Mouse (Mus musculus) layer of hippocampus, adult 2 months (tissue): ENCODE data around the gene Chsy1. TPM values are rescaled to one million over a fixed set of nuclear protein-coding genes. Genes with fewer than 3 reads are reported as not detected.

ENCODE experiments used
- DNase-seq, 2 experiments: peaks; one replicate each; pipeline ENCODE4 v3.0.0; 2022; ENCODE audit warnings: low spot score in 2 of 2
- H3K27ac ChIP-seq: fragments of 200-600 bp; 2 replicates; pipeline ENCODE4 v1.8.1; 2022
- H3K4me3 ChIP-seq: fragments of 200-600 bp; 2 replicates; pipeline ENCODE4 v1.8.1; 2022; ENCODE audit warnings: mild to moderate bottlenecking
- CTCF ChIP-seq: fragments of 200-600 bp; conservative IDR thresholded peaks from 2 replicates; pipeline ENCODE4 v1.8.1; 2022; ENCODE audit warnings: antibody characterized with exemption, mild to moderate bottlenecking, moderate library complexity
- total RNA-seq, 2 experiments: library from RNA; stranded (reverse); gene quantifications; 2 replicates each; pipeline ENCODE4 v1.2.3; 2021

Gene Chsy1
- total RNA-seq, 2 experiments from 2014 or later = 14.2 to 14.6 TPM

- H3K27ac ChIP-seq = peak overlapping the region; percentile 32; the same call in 1 of the 2 replicates
- H3K4me3 ChIP-seq = no peak overlapping the region
- TF ChIP-seq CTCF = no peak
- no peak for DNase-seq
These were observed 109.1 kb downstream of the Chsy1 start for GRCm38 (mm10) chr7:66218193-66219014.

- TF ChIP-seq CTCF = no peak
- H3K4me3 ChIP-seq = no peak overlapping the region
- no peak overlapping the region for H3K27ac ChIP-seq
- DNase-seq = no peak
These were observed 109.9 kb downstream of the Chsy1 start for GRCm38 (mm10) chr7:66219028-66219793.

- Histone ChIP-seq H3K4me3 (no peak overlapping the region), H3K27ac (no peak overlapping the region)
- no peak for TF ChIP-seq CTCF
- no peak for DNase-seq
These were observed 110.5 kb downstream of the Chsy1 start for GRCm38 (mm10) chr7:66219794-66220227.

- Histone ChIP-seq H3K4me3 (no peak overlapping the region), H3K27ac (no peak overlapping the region)
- TF ChIP-seq CTCF = no peak
- no peak for DNase-seq
These were observed 113.3 kb downstream of the Chsy1 start for GRCm38 (mm10) chr7:66222621-66223091.

Other genes starting within 250 kb of the Chsy1 start
- gene Pcsk6, start 247.8 kb upstream of the Chsy1 start, total RNA-seq = 10 to 100 TPM; 16.4 to 17.1 TPM
- not detected for gene Gm45213, start 65.9 kb upstream of the Chsy1 start, total RNA-seq
- 10 to 100 TPM; 33.0 to 33.8 TPM for gene Snrpa1, start 50.5 kb upstream of the Chsy1 start, total RNA-seq
- 10 to 100 TPM; 50.6 to 57.3 TPM for gene Selenos, start 29.9 kb upstream of the Chsy1 start, total RNA-seq